Mouse (Mus musculus) heart, postnatal 0 days (tissue): ENCODE measurements around the gene Lrig1.

Source experiments
- CTCF ChIP-seq: IDR thresholded peaks from 2 replicates; pipeline ENCODE4 v1.5.1; 2016; ENCODE audit warnings: antibody characterized with exemption, control low read depth, low read depth
- EP300 ChIP-seq: IDR thresholded peaks from 2 replicates; pipeline ENCODE4 v1.6.1; 2016; ENCODE audit warnings: antibody characterized with exemption, low read depth

GRCm38 (mm10) chr6:94637024-94637434 lies 62.9 kb downstream of the Lrig1 start:
- TF ChIP-seq CTCF (no peak), EP300 (no peak)
